Mouse (Mus musculus): ENCODE results near the gene Engase.

Gene Engase

GRCm38 (mm10) chr11:118488907-118489270 is 12.3 kb downstream of the Engase start:
- no peak for DNase-seq (ENCODE audit: low spot score in 2 of 2)

- DNase-seq (ENCODE audit: low spot score in 2 of 2), result peak; percentile 71 to 89
Observed at GRCm38 (mm10) chr11:118490566-118491218, 14.1 kb downstream of the Engase start.

GRCm38 (mm10) chr11:118491230-118491629 is 14.6 kb downstream of the Engase start:
- DNase-seq (ENCODE audit: low spot score in 2 of 2), result no peak

GRCm38 (mm10) chr11:118493458-118493857 is 16.8 kb downstream of the Engase start:
- no peak for DNase-seq (ENCODE audit: low spot score in 2 of 2)

- no peak for DNase-seq (ENCODE audit: low spot score in 2 of 2)
Observed at GRCm38 (mm10) chr11:118494001-118494737, 17.5 kb downstream of the Engase start.

- no peak for DNase-seq (ENCODE audit: low spot score in 2 of 2)
Observed at GRCm38 (mm10) chr11:118495065-118495464, 18.4 kb downstream of the Engase start.

GRCm38 (mm10) chr11:118496066-118496689 is 19.5 kb downstream of the Engase start:
- no peak for DNase-seq (ENCODE audit: low spot score in 2 of 2)

GRCm38 (mm10) chr11:118502990-118503389 is 26.4 kb downstream of the Engase start:
- DNase-seq (ENCODE audit: low spot score in 2 of 2), result no peak

GRCm38 (mm10) chr11:118503418-118504179 is 27.0 kb downstream of the Engase start:
- no peak for DNase-seq (ENCODE audit: low spot score in 2 of 2)

- DNase-seq (ENCODE audit: low spot score in 2 of 2), result no peak
Observed at GRCm38 (mm10) chr11:118504180-118504454, 27.5 kb downstream of the Engase start.

- no peak for DNase-seq (ENCODE audit: low spot score in 2 of 2)
Observed at GRCm38 (mm10) chr11:118507095-118507494, 30.5 kb downstream of the Engase start.

- peak in 1 of 2 experiments; percentile 48 for DNase-seq (ENCODE audit: low spot score in 2 of 2)
Observed at GRCm38 (mm10) chr11:118507904-118508303, 31.3 kb downstream of the Engase start.

- no peak for DNase-seq (ENCODE audit: low spot score in 2 of 2)
Observed at GRCm38 (mm10) chr11:118508341-118508740, 31.7 kb downstream of the Engase start.

- no peak for DNase-seq (ENCODE audit: low spot score in 2 of 2)
Observed at GRCm38 (mm10) chr11:118511851-118512250, 35.2 kb downstream of the Engase start.

- DNase-seq (ENCODE audit: low spot score in 2 of 2), result no peak
Observed at GRCm38 (mm10) chr11:118512257-118512910, 35.8 kb downstream of the Engase start.

GRCm38 (mm10) chr11:118517924-118518323 is 41.3 kb downstream of the Engase start:
- DNase-seq (ENCODE audit: low spot score in 2 of 2), result no peak

- no peak for DNase-seq (ENCODE audit: low spot score in 2 of 2)
Observed at GRCm38 (mm10) chr11:118518743-118519142, 42.1 kb downstream of the Engase start.

GRCm38 (mm10) chr11:118520251-118520650 is 43.6 kb downstream of the Engase start:
- no peak for DNase-seq (ENCODE audit: low spot score in 2 of 2)

GRCm38 (mm10) chr11:118520932-118521331 is 44.3 kb downstream of the Engase start:
- no peak for DNase-seq (ENCODE audit: low spot score in 2 of 2)

- DNase-seq (ENCODE audit: low spot score in 2 of 2), result no peak
Observed at GRCm38 (mm10) chr11:118523496-118524145, 47.0 kb downstream of the Engase start.

GRCm38 (mm10) chr11:118525059-118525458 is 48.4 kb downstream of the Engase start:
- no peak for DNase-seq (ENCODE audit: low spot score in 2 of 2)
